Mouse (Mus musculus) layer of hippocampus, adult 2 months (tissue): ENCODE results near the gene Mrgprh. TPM values are rescaled to one million over a fixed set of nuclear protein-coding genes. Genes with fewer than 3 reads are reported as not detected.
"Not testable (repeated sequence)": the region's sequence is repeated elsewhere in the genome, so short reads cannot be mapped to it uniquely, and the experiment has no call there.

Source experiments
- DNase-seq, 2 experiments: peaks; one replicate each; pipeline ENCODE4 v3.0.0; 2022; ENCODE audit warnings: low spot score in 2 of 2
- H3K27ac ChIP-seq: fragments of 200-600 bp; 2 replicates; pipeline ENCODE4 v1.8.1; 2022
- H3K4me3 ChIP-seq: fragments of 200-600 bp; 2 replicates; pipeline ENCODE4 v1.8.1; 2022; ENCODE audit warnings: mild to moderate bottlenecking
- CTCF ChIP-seq: fragments of 200-600 bp; conservative IDR thresholded peaks from 2 replicates; pipeline ENCODE4 v1.8.1; 2022; ENCODE audit warnings: antibody characterized with exemption, mild to moderate bottlenecking, moderate library complexity
- total RNA-seq, 2 experiments: library from RNA; stranded (reverse); gene quantifications; 2 replicates each; pipeline ENCODE4 v1.2.3; 2021

The Mrgprh gene
- total RNA-seq, 2 experiments from 2014 or later = 0.25 TPM; not detected in 1

GRCm38 (mm10) chr17:12881216-12881615 is 5.4 kb downstream of the Mrgprh start:
- Histone ChIP-seq H3K27ac (no peak overlapping the region), H3K4me3 (no peak overlapping the region)
- no peak for DNase-seq
- TF ChIP-seq CTCF = 0 out of 2 replicates have a peak, but pooled peaks have one; percentile 22

GRCm38 (mm10) chr17:12886620-12887019 is 10.8 kb downstream of the Mrgprh start:
- Histone ChIP-seq H3K4me3 (no peak overlapping the region), H3K27ac (no peak overlapping the region)
- TF ChIP-seq CTCF = no peak
- DNase-seq = no peak

GRCm38 (mm10) chr17:12887021-12887775 is 11.4 kb downstream of the Mrgprh start:
- no peak overlapping the region for H3K4me3 ChIP-seq
- no peak for DNase-seq
- no peak overlapping the region for H3K27ac ChIP-seq
- TF ChIP-seq CTCF = no peak

GRCm38 (mm10) chr17:12891054-12891453 is 15.2 kb downstream of the Mrgprh start:
- no peak for DNase-seq
- H3K4me3 ChIP-seq = no peak overlapping the region
- no peak overlapping the region for H3K27ac ChIP-seq
- no peak for TF ChIP-seq CTCF

GRCm38 (mm10) chr17:12892033-12892432 is 16.2 kb downstream of the Mrgprh start:
- DNase-seq = no peak
- TF ChIP-seq CTCF = no peak
- no peak overlapping the region for H3K27ac ChIP-seq
- H3K4me3 ChIP-seq = no peak overlapping the region

GRCm38 (mm10) chr17:12897674-12898073 is 21.8 kb downstream of the Mrgprh start:
- DNase-seq = no peak
- no peak for TF ChIP-seq CTCF
- Histone ChIP-seq H3K27ac (no peak overlapping the region), H3K4me3 (no peak overlapping the region)

GRCm38 (mm10) chr17:12898607-12899006 is 22.8 kb downstream of the Mrgprh start:
- not testable (repeated sequence) for DNase-seq, H3K4me3 ChIP-seq
- peak overlapping the region; percentile 52; the same call in 1 of the 2 replicates for H3K27ac ChIP-seq

- Histone ChIP-seq H3K4me3 (no peak overlapping the region), H3K27ac (no peak overlapping the region)
- DNase-seq = no peak
- no peak for TF ChIP-seq CTCF
Observed at GRCm38 (mm10) chr17:12902291-12902690, 26.5 kb downstream of the Mrgprh start.

- no peak for DNase-seq
- no peak overlapping the region for H3K4me3 ChIP-seq
- no peak overlapping the region for H3K27ac ChIP-seq
- TF ChIP-seq CTCF = no peak
Observed at GRCm38 (mm10) chr17:12903372-12904333, 27.8 kb downstream of the Mrgprh start.

GRCm38 (mm10) chr17:12904349-12904748 is 28.5 kb downstream of the Mrgprh start:
- no peak for TF ChIP-seq CTCF
- no peak for DNase-seq
- no peak overlapping the region for H3K4me3 ChIP-seq
- H3K27ac ChIP-seq = no peak overlapping the region

- TF ChIP-seq CTCF = no peak
- Histone ChIP-seq H3K27ac (no peak overlapping the region), H3K4me3 (no peak overlapping the region)
- no peak for DNase-seq
Observed at GRCm38 (mm10) chr17:12905810-12906209, 30.0 kb downstream of the Mrgprh start.

- Histone ChIP-seq H3K4me3 (no peak overlapping the region), H3K27ac (no peak overlapping the region)
- no peak for DNase-seq
- no peak for TF ChIP-seq CTCF
Observed at GRCm38 (mm10) chr17:12906436-12906835, 30.6 kb downstream of the Mrgprh start.
